Mouse (Mus musculus): ENCODE measurements around the gene Nol7. TPM values are rescaled to one million over a fixed set of nuclear protein-coding genes. Genes with fewer than 3 reads are reported as not detected.
A peak's percentile ranks its signal among the peaks of the same experiment; 100 is the strongest.

Gene Nol7
- polyA plus RNA-seq, 1 experiment from 2014 or later, result 119 TPM

GRCm38 (mm10) chr13:43356346-43357125 is 41.7 kb upstream of the Nol7 start:
- Histone ChIP-seq H3K27ac (replicated peaks) (no peak overlapping the region), H3K4me1 (replicated peaks; ENCODE audit: control insufficient read depth, insufficient read depth) (no peaks in the 10 kb centered on the region), H3K9ac (ENCODE audit: low read length) (no peak overlapping the region), H3K9me3 (ENCODE audit: control insufficient read depth, low read length) (no peaks in the 10 kb centered on the region), H3K36me3 (ENCODE audit: control insufficient read depth, insufficient read depth, low read length) (no peaks in the 10 kb centered on the region), H3K4me3 (ENCODE audit: low read depth, low read length) (no peak overlapping the region), H3K27me3 (ENCODE audit: control insufficient read depth, insufficient read depth, low read length) (no peaks in the 10 kb centered on the region), H3K4me2 (replicated peaks; ENCODE audit: low read depth) (no peak overlapping the region)
- ATAC-seq (ENCODE audit: low FRiP score, low TSS enrichment) (no peak), DNase-seq (ENCODE audit: low spot score) (no peak)
- TF ChIP-seq EP300 (optimal IDR thresholded peaks at IDR 0.05) (no peak), CTCF (IDR thresholded peaks at IDR 0.05; ENCODE audit: low read depth) (no peak)
- WGBS, result 85% methylated on average over 14 of the region's 14 CpGs

GRCm38 (mm10) chr13:43360534-43360933 is 37.7 kb upstream of the Nol7 start:
- WGBS, result 62% methylated on average over 6 of the region's 6 CpGs
- Histone ChIP-seq H3K4me3 (ENCODE audit: low read depth, low read length) (no peak overlapping the region), H3K27ac (replicated peaks) (no peak overlapping the region), H3K27me3 (ENCODE audit: control insufficient read depth, insufficient read depth, low read length) (no peaks in the 10 kb centered on the region), H3K4me1 (replicated peaks; ENCODE audit: control insufficient read depth, insufficient read depth) (no peaks in the 10 kb centered on the region), H3K9me3 (ENCODE audit: control insufficient read depth, low read length) (no peaks in the 10 kb centered on the region), H3K9ac (ENCODE audit: low read length) (no peak overlapping the region), H3K36me3 (ENCODE audit: control insufficient read depth, insufficient read depth, low read length) (no peaks in the 10 kb centered on the region), H3K4me2 (replicated peaks; ENCODE audit: low read depth) (no peak overlapping the region)
- ATAC-seq (ENCODE audit: low FRiP score, low TSS enrichment) (no peak), DNase-seq (ENCODE audit: low spot score) (no peak)
- TF ChIP-seq EP300 (optimal IDR thresholded peaks at IDR 0.05) (no peak), CTCF (IDR thresholded peaks at IDR 0.05; ENCODE audit: low read depth) (no peak)

- Histone ChIP-seq H3K4me3 (ENCODE audit: low read depth, low read length) (no peak overlapping the region), H3K27ac (replicated peaks) (no peak overlapping the region), H3K4me2 (replicated peaks; ENCODE audit: low read depth) (no peak overlapping the region), H3K4me1 (replicated peaks; ENCODE audit: control insufficient read depth, insufficient read depth) (no peaks in the 10 kb centered on the region), H3K36me3 (ENCODE audit: control insufficient read depth, insufficient read depth, low read length) (no peaks in the 10 kb centered on the region), H3K9ac (ENCODE audit: low read length) (no peak overlapping the region), H3K27me3 (ENCODE audit: control insufficient read depth, insufficient read depth, low read length) (no peaks in the 10 kb centered on the region), H3K9me3 (ENCODE audit: control insufficient read depth, low read length) (no peaks in the 10 kb centered on the region)
- DNase-seq (ENCODE audit: low spot score) (no peak), ATAC-seq (ENCODE audit: low FRiP score, low TSS enrichment) (no peak)
- 57% methylated on average over 9 of the region's 9 CpGs for WGBS
- TF ChIP-seq EP300 (optimal IDR thresholded peaks at IDR 0.05), result no peak
- TF ChIP-seq CTCF (IDR thresholded peaks at IDR 0.05; ENCODE audit: low read depth), result no peak
Measured at GRCm38 (mm10) chr13:43362353-43362752, 35.8 kb upstream of the Nol7 start.

- no peaks in the 10 kb centered on the region for H3K27me3 ChIP-seq (ENCODE audit: control insufficient read depth, insufficient read depth, low read length)
- WGBS, result 13% methylated on average over 42 of the region's 42 CpGs
- peak; percentile 92 for DNase-seq (ENCODE audit: low spot score)
- peak; percentile 94 for ATAC-seq (ENCODE audit: low FRiP score, low TSS enrichment)
- no peaks in the 10 kb centered on the region for H3K4me1 ChIP-seq (replicated peaks; ENCODE audit: control insufficient read depth, insufficient read depth)
- H3K4me3 ChIP-seq (ENCODE audit: low read depth, low read length), result peak within 1 kb of the TSS; percentile 68
- peak; percentile 92 for TF ChIP-seq CTCF (IDR thresholded peaks at IDR 0.05; ENCODE audit: low read depth)
- TF ChIP-seq EP300 (optimal IDR thresholded peaks at IDR 0.05), result no peak
- H3K4me2 ChIP-seq (replicated peaks; ENCODE audit: low read depth), result peak within 1 kb of the TSS; percentile 94
- no peaks in the 10 kb centered on the region for H3K36me3 ChIP-seq (ENCODE audit: control insufficient read depth, insufficient read depth, low read length)
- H3K9ac ChIP-seq (ENCODE audit: low read length), result peak within 1 kb of the TSS; percentile 68
- no peaks in the 10 kb centered on the region for H3K9me3 ChIP-seq (ENCODE audit: control insufficient read depth, low read length)
- peak within 1 kb of the TSS; percentile 40; the same call in 1 of the 2 replicates for H3K27ac ChIP-seq (replicated peaks)
Measured at GRCm38 (mm10) chr13:43364985-43365824, 33.0 kb upstream of the Nol7 start, which contains the start of gene Sirt5. Gene Sirt5 (plus strand): TSS chr13:43365496.

GRCm38 (mm10) chr13:43365825-43366184 is 32.4 kb upstream of the Nol7 start:
- Histone ChIP-seq H3K4me1 (replicated peaks; ENCODE audit: control insufficient read depth, insufficient read depth) (no peaks in the 10 kb centered on the region), H3K9me3 (ENCODE audit: control insufficient read depth, low read length) (no peaks in the 10 kb centered on the region), H3K27ac (replicated peaks) (peak overlapping the region; percentile 40; the same call in 1 of the 2 replicates), H3K27me3 (ENCODE audit: control insufficient read depth, insufficient read depth, low read length) (no peaks in the 10 kb centered on the region), H3K36me3 (ENCODE audit: control insufficient read depth, insufficient read depth, low read length) (no peaks in the 10 kb centered on the region), H3K9ac (ENCODE audit: low read length) (peak overlapping the region; percentile 68), H3K4me2 (replicated peaks; ENCODE audit: low read depth) (peak overlapping the region; percentile 94), H3K4me3 (ENCODE audit: low read depth, low read length) (peak overlapping the region; percentile 68)
- TF ChIP-seq EP300 (optimal IDR thresholded peaks at IDR 0.05) (no peak), CTCF (IDR thresholded peaks at IDR 0.05; ENCODE audit: low read depth) (no peak)
- DNase-seq (ENCODE audit: low spot score) (no peak), ATAC-seq (ENCODE audit: low FRiP score, low TSS enrichment) (peak; percentile 51; the same call in 1 of the 2 replicates)
- 5% methylated on average over 11 of the region's 11 CpGs for WGBS
